8 mouse cellular contexts compared by ENCODE assay signal in the genomic region with DNA sequence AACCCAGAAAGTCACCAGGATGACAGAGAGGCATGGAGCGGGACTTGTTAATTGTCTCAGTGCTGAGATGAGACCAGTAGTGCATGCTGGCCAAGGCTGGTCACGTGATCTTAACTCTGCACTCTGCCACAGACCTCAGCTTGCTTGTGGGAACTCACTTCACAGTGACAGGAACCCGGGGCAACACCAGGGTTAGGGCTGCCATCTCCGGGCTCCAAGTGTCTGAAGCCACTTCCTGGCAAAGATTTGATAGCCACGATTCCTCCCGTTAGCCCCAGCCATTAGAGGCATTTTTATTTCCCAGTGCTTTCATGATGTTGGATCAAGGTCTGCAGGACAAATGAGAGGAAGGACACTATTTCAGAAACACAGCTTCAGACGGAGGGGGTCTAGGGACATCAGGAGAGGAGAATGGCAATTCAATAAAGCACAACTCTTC.
DNase-seq lines count a peak whose midpoint lies in the region; ATAC-seq lines count a peak whose summit lies in the region.

No protein-coding gene starts in this region.

- peaks cover 13% of the 10 kb centered on the region; the same call in 1 of the 2 replicates for H3K4me1 ChIP-seq in limb, embryonic 11.5 days (ENCODE audit: control insufficient read depth, insufficient read depth, low read length)
- H3K4me1 ChIP-seq in limb, embryonic 10.5 days, result peaks cover 30% of the 10 kb centered on the region
- no peaks in the 10 kb centered on the region; the same call in 1 of the 2 replicates for H3K4me1 ChIP-seq in hindbrain, embryonic 16.5 days (ENCODE audit: control insufficient read depth, insufficient read depth, low read depth, low read length)
- H3K4me1 ChIP-seq in liver, embryonic 15.5 days (replicated peaks), result no peaks in the 10 kb centered on the region
- H3K4me1 ChIP-seq in forebrain, embryonic 11.5 days (replicated peaks; ENCODE audit: control insufficient read depth, insufficient read depth, low read length), result peaks cover 3% of the 10 kb centered on the region; the same call in 1 of the 2 replicates

- ATAC-seq in limb, embryonic 11.5 days (ENCODE audit: insufficient number of reproducible peaks, low FRiP score, low TSS enrichment, low read depth), result no peak
- ATAC-seq in hindbrain, embryonic 16.5 days, result peak; percentile 75
- peak; percentile 34 for ATAC-seq in liver, embryonic 15.5 days (ENCODE audit: insufficient read depth)
- no peak for ATAC-seq in forebrain, embryonic 11.5 days (replicated peaks; ENCODE audit: low FRiP score)
- ATAC-seq in inflammation-experienced regulatory T-cells, adult 6 months, result no peak

- H3K9ac ChIP-seq in limb, embryonic 11.5 days (ENCODE audit: low read length), result no peak overlapping the region
- no peak overlapping the region for H3K9ac ChIP-seq in hindbrain, embryonic 16.5 days (ENCODE audit: low read depth, low read length)
- no peak overlapping the region for H3K9ac ChIP-seq in liver, embryonic 15.5 days
- no peak overlapping the region for H3K9ac ChIP-seq in forebrain, embryonic 11.5 days (ENCODE audit: low read length)

- no peak overlapping the region for H3K4me2 ChIP-seq in limb, embryonic 11.5 days (ENCODE audit: low read depth, severe bottlenecking)
- no peak overlapping the region for H3K4me2 ChIP-seq in hindbrain, embryonic 16.5 days (ENCODE audit: low read length)
- H3K4me2 ChIP-seq in liver, embryonic 15.5 days, result no peak overlapping the region
- no peak overlapping the region for H3K4me2 ChIP-seq in forebrain, embryonic 11.5 days (ENCODE audit: low read depth, low read length, severe bottlenecking)

- no peak overlapping the region for H3K4me3 ChIP-seq in limb, embryonic 11.5 days (ENCODE audit: low read depth, low read length)
- no peak overlapping the region for H3K4me3 ChIP-seq in limb, embryonic 10.5 days
- H3K4me3 ChIP-seq in hindbrain, embryonic 16.5 days (ENCODE audit: low read length), result no peak overlapping the region
- no peak overlapping the region for H3K4me3 ChIP-seq in liver, embryonic 15.5 days (replicated peaks)
- no peak overlapping the region for H3K4me3 ChIP-seq in forebrain, embryonic 11.5 days (ENCODE audit: low read depth, low read length)

- no peaks in the 10 kb centered on the region for H3K36me3 ChIP-seq in limb, embryonic 11.5 days (ENCODE audit: control insufficient read depth, insufficient read depth, low read length)
- no peaks in the 10 kb centered on the region for H3K36me3 ChIP-seq in limb, embryonic 10.5 days
- no peaks in the 10 kb centered on the region for H3K36me3 ChIP-seq in hindbrain, embryonic 16.5 days (ENCODE audit: control insufficient read depth, insufficient read depth, low read length)
- H3K36me3 ChIP-seq in liver, embryonic 15.5 days (replicated peaks), result no peaks in the 10 kb centered on the region
- no peaks in the 10 kb centered on the region for H3K36me3 ChIP-seq in forebrain, embryonic 11.5 days (ENCODE audit: control insufficient read depth, insufficient read depth, low read length)

- DNase-seq in limb, embryonic 11.5 days (ENCODE audit: low spot score), result peak; percentile 35
- no peak for DNase-seq in limb, embryonic 10.5 days (ENCODE audit: low spot score)
- peak; percentile 3 for DNase-seq in spleen, adult 12 weeks (ENCODE audit: low spot score)
- no peak for DNase-seq in embryo, embryonic 9.5 days (ENCODE audit: extremely low spot score)
- no peak for DNase-seq in forebrain, embryonic 11.5 days (ENCODE audit: low spot score)

- H3K27ac ChIP-seq in limb, embryonic 11.5 days (replicated peaks; ENCODE audit: low read depth, low read length), result no peak overlapping the region
- H3K27ac ChIP-seq in limb, embryonic 10.5 days, result no peak overlapping the region
- no peak overlapping the region for H3K27ac ChIP-seq in hindbrain, embryonic 16.5 days (ENCODE audit: low read depth, low read length)
- H3K27ac ChIP-seq in liver, embryonic 15.5 days (replicated peaks), result no peak overlapping the region
- H3K27ac ChIP-seq in forebrain, embryonic 11.5 days (ENCODE audit: low read depth, low read length), result no peak overlapping the region

- 49% methylated on average over 7 of the region's 7 CpGs for whole genome bisulfite sequencing in limb, embryonic 11.5 days
- WGBS in limb, embryonic 10.5 days, result 67% methylated on average over 7 of the region's 7 CpGs
- WGBS in hindbrain, embryonic 16.5 days, result 68% methylated on average over 7 of the region's 7 CpGs
- 17% methylated on average over 7 of the region's 7 CpGs for whole genome bisulfite sequencing in liver, embryonic 15.5 days (ENCODE audit: insufficient replicate concordance)
- WGBS in forebrain, embryonic 11.5 days, result 78% methylated on average over 7 of the region's 7 CpGs

- H3K27me3 ChIP-seq in limb, embryonic 11.5 days (ENCODE audit: control insufficient read depth, insufficient read depth, low read length), result no peaks in the 10 kb centered on the region
- H3K27me3 ChIP-seq in limb, embryonic 10.5 days (ENCODE audit: low read depth, poor library complexity, severe bottlenecking), result no peaks in the 10 kb centered on the region
- H3K27me3 ChIP-seq in hindbrain, embryonic 16.5 days (replicated peaks; ENCODE audit: control insufficient read depth, insufficient read depth, low read length), result no peaks in the 10 kb centered on the region
- no peaks in the 10 kb centered on the region for H3K27me3 ChIP-seq in liver, embryonic 15.5 days
- no peaks in the 10 kb centered on the region for H3K27me3 ChIP-seq in forebrain, embryonic 11.5 days (ENCODE audit: control insufficient read depth, insufficient read depth, low read length)

- H3K9me3 ChIP-seq in limb, embryonic 11.5 days (ENCODE audit: control insufficient read depth, low read length), result no peaks in the 10 kb centered on the region
- no peaks in the 10 kb centered on the region for H3K9me3 ChIP-seq in limb, embryonic 10.5 days (replicated peaks)
- no peaks in the 10 kb centered on the region for H3K9me3 ChIP-seq in hindbrain, embryonic 16.5 days (ENCODE audit: control insufficient read depth, low read length)
- H3K9me3 ChIP-seq in liver, embryonic 15.5 days (replicated peaks), result no peaks in the 10 kb centered on the region
- H3K9me3 ChIP-seq in forebrain, embryonic 11.5 days (ENCODE audit: control insufficient read depth, low read length), result no peaks in the 10 kb centered on the region

Comparison
In these comparisons a context has a peak if more than half of its experiments do, and no peak if none do; other contexts are left out.
1. DNase-seq: peak in limb, embryonic 11.5 days (single experiment) and spleen, adult 12 weeks (single experiment); none in limb, embryonic 10.5 days (single experiment), embryo, embryonic 9.5 days (single experiment) and forebrain, embryonic 11.5 days (single experiment).
2. ATAC-seq: peak in hindbrain, embryonic 16.5 days (single experiment) and liver, embryonic 15.5 days (single experiment); none in limb, embryonic 11.5 days (single experiment), forebrain, embryonic 11.5 days (single experiment) and inflammation-experienced regulatory T-cells, adult 6 months (single experiment).